Mouse (Mus musculus): ENCODE results near the gene Meis2. TPM values are rescaled to one million over a fixed set of nuclear protein-coding genes. Genes with fewer than 3 reads are reported as not detected.
A peak's percentile ranks its signal among the peaks of the same experiment; 100 is the strongest.

Gene Meis2
- total and polyA plus RNA-seq, 3 experiments, result 3.1 to 9.8 TPM; not detected in 1

GRCm38 (mm10) chr2:116066057-116066941 is 660 bp upstream of the Meis2 start:
- Histone ChIP-seq H3K36me3 (ENCODE audit: control insufficient read depth in 1 of 2, insufficient read depth in 2 of 2, low read length in 2 of 2) (peaks cover 0 to 3% of the 10 kb centered on the region in 2 experiments; a peak in 2 of 4 replicates), H3K4me3 (ENCODE audit: control insufficient read depth in 1 of 2, insufficient read depth in 1 of 2, low read depth in 2 of 2, low read length in 2 of 2) (peak overlapping the region; percentile 78 to 99), H3K9me3 (replicated peaks; ENCODE audit: insufficient read depth, low read length) (no peaks in the 10 kb centered on the region), H3K27ac (ENCODE audit: control insufficient read depth, low read depth, low read length) (peak overlapping the region; percentile 81), H3K79me2 (ENCODE audit: control insufficient read depth, insufficient read depth, low read length, poor library complexity) (peaks cover 9% of the 10 kb centered on the region), H3K27me3 (ENCODE audit: control insufficient read depth in 1 of 2, insufficient read depth in 2 of 2, low read length in 2 of 2) (no peaks in the 10 kb centered on the region), H3K9ac (ENCODE audit: control insufficient read depth, low read depth, low read length, poor library complexity, severe bottlenecking) (peak overlapping the region; percentile 68), H3K4me1 (ENCODE audit: control insufficient read depth in 1 of 2, insufficient read depth in 2 of 2, low read length in 2 of 2) (peaks cover 0 to 7% of the 10 kb centered on the region in 2 experiments; a peak in 1 of 4 replicates)
- peak; percentile 81 for DNase-seq (ENCODE audit: low read depth, low spot score)
- TF ChIP-seq SMC3 (IDR thresholded peaks at IDR 0.05; ENCODE audit: low read depth, low read length) (peak; percentile 10; the same call in 1 of the 2 replicates), ZC3H11A (IDR thresholded peaks at IDR 0.05; ENCODE audit: low read depth, low read length) (no peak), NRF1 (IDR thresholded peaks at IDR 0.05; ENCODE audit: insufficient read depth, low read depth, low read length, poor library complexity, severe bottlenecking) (peak; percentile 48; the same call in 1 of the 2 replicates), MYC (IDR thresholded peaks at IDR 0.05; ENCODE audit: low read depth, low read length) (0 out of 2 replicates have a peak, but pooled peaks have one; percentile 50), UBTF (IDR thresholded peaks at IDR 0.05; ENCODE audit: borderline replicate concordance, insufficient read depth, low read depth, low read length) (no peak), TCF12 (IDR thresholded peaks at IDR 0.05; ENCODE audit: low read depth, low read length) (0 out of 2 replicates have a peak, but pooled peaks have one; percentile 25), RCOR1 (IDR thresholded peaks at IDR 0.05; ENCODE audit: low read depth, low read length) (0 out of 2 replicates have a peak, but pooled peaks have one; percentile 12), MAZ (IDR thresholded peaks at IDR 0.05; ENCODE audit: low read depth, low read length) (peak; percentile 6; the same call in 1 of the 2 replicates), ELF1 (IDR thresholded peaks at IDR 0.05; ENCODE audit: low read depth, low read length) (0 out of 2 replicates have a peak, but pooled peaks have one; percentile 11), MAX (IDR thresholded peaks at IDR 0.05; ENCODE audit: low read length) (peak; percentile 68; the same call in 1 of the 2 replicates), MXI1 (IDR thresholded peaks at IDR 0.05; ENCODE audit: low read depth, low read length) (peak; percentile 16; the same call in 1 of the 2 replicates), HCFC1 (IDR thresholded peaks at IDR 0.05; ENCODE audit: low read depth, low read length) (peak; percentile 31; the same call in 1 of the 2 replicates), BHLHE40 (IDR thresholded peaks at IDR 0.05; ENCODE audit: borderline replicate concordance, low read depth, low read length) (peak; percentile 47; the same call in 1 of the 2 replicates), ETS1 (IDR thresholded peaks at IDR 0.05; ENCODE audit: low read depth, low read length) (peak; percentile 4; the same call in 1 of the 2 replicates), POLR2A (IDR thresholded peaks at IDR 0.05; ENCODE audit: control insufficient read depth in 1 of 2, insufficient read depth in 1 of 2, low read depth in 1 of 2, low read length in 2 of 2, poor library complexity in 1 of 2) (no peak), JUND (IDR thresholded peaks at IDR 0.05; ENCODE audit: low read depth, low read length) (peak; percentile 94), GABPA (IDR thresholded peaks at IDR 0.05; ENCODE audit: low read depth, low read length) (no peak)

Measured in MEL (cell line).